Mouse (Mus musculus) heart, adult 2 months (tissue): ENCODE data around the gene Tjp3. TPM values are rescaled to one million over a fixed set of nuclear protein-coding genes. Genes with fewer than 3 reads are reported as not detected.

Experiments used
- DNase-seq, 2 experiments: peaks; one replicate each; pipeline ENCODE4 v3.0.0; 2021
- H3K27ac ChIP-seq: fragments of 200-600 bp; 2 replicates; pipeline ENCODE4 v1.8.1; 2022
- H3K27me3 ChIP-seq: fragments of 200-500 bp; 2 replicates; pipeline ENCODE4 v1.6.1; 2012; ENCODE audit warnings: mild to moderate bottlenecking, low read length, inconsistent platforms, mixed read lengths; ENCODE audit not compliant: control insufficient read depth, insufficient read depth
- H3K36me3 ChIP-seq: fragments of 200-500 bp; 2 replicates; pipeline ENCODE4 v1.6.1; 2012; ENCODE audit warnings: low read length, inconsistent platforms; ENCODE audit not compliant: control insufficient read depth, insufficient read depth
- H3K4me1 ChIP-seq: fragments of 200-500 bp; 2 replicates; pipeline ENCODE4 v1.6.1; 2011; ENCODE audit warnings: low read length; ENCODE audit not compliant: control insufficient read depth, insufficient read depth
- H3K4me3 ChIP-seq: fragments of 200-600 bp; 2 replicates; pipeline ENCODE4 v1.8.1; 2022
- H3K79me2 ChIP-seq: fragments of 200-500 bp; replicated peaks from 2 replicates; pipeline ENCODE4 v1.6.1; 2012; ENCODE audit warnings: mild to moderate bottlenecking, inconsistent platforms, low read length, moderate library complexity, mixed read lengths; ENCODE audit not compliant: control insufficient read depth, insufficient read depth
- H3K9ac ChIP-seq: fragments of 200-500 bp; 2 replicates; pipeline ENCODE4 v1.6.1; 2012; ENCODE audit warnings: low read depth, mild to moderate bottlenecking, control low read depth, inconsistent platforms, low read length, mixed read lengths
- CTCF ChIP-seq: fragments of 200-600 bp; IDR thresholded peaks from 2 replicates; pipeline ENCODE4 v1.8.1; 2022; ENCODE audit warnings: antibody characterized with exemption, mild to moderate bottlenecking, moderate library complexity
- EP300 ChIP-seq: fragments of 200-500 bp; IDR thresholded peaks from 2 replicates; pipeline ENCODE4 v1.6.1; 2011; ENCODE audit warnings: low read depth, low read length, control low read depth; ENCODE audit not compliant: insufficient read depth
- POLR2A ChIP-seq: fragments of 200-500 bp; IDR thresholded peaks from 2 replicates; pipeline ENCODE4 v1.6.1; 2011; ENCODE audit warnings: mild to moderate bottlenecking, low read depth, low read length, control low read depth; ENCODE audit not compliant: insufficient read depth
- WGBS: fragments of 180-500 bp; shearing (Covaris S2); methylation state at CpG from one replicate; pipeline ENCODE4 v1.1.7; 2018; 5-methylcytosine and 5-hydroxymethylcytosine counted together
- intact Hi-C: fragments of 180-260 bp; cut with DNase I; formaldehyde crosslinking; loops from one replicate; pipeline ENCODE4 v1.15.1; 2025
- polyA plus RNA-seq: library from polyadenylated mRNA; depleted of rRNA; stranded (reverse); fragments of >200 nt; gene quantifications from 2 replicates; pipeline ENCODE4 v1.2.3, GENCODE M21; 2012
- total RNA-seq, 2 experiments: library from RNA; stranded (reverse); gene quantifications; 2 replicates each; pipeline ENCODE4 v1.2.3; 2021

Tjp3 gene
- total and polyA plus RNA-seq, 3 experiments: 0.78 TPM; not detected in 2

DNA sequence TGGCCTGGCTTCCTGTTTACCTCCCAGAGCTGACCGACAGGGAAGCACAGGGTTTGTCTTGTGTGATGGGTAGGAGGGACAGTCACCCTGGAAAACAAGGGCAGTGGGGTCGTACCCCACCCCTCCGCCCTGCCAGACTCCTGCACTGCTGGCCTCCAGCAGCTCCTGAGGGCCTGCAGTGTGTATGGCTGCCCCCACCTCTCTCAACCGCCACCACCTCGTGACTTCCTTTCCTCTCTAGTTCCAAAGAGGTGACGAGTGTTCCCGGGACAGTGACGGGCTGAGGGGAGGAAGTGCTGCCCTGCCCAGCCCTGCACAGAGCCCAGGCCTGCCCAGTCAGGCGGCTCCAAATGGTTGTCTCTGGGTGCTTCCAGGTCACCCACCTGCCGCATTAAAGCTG, 6.5 kb upstream of the Tjp3 start:
- intact Hi-C loops: no loop called here
- H3K4me3 ChIP-seq: peak overlapping the region; percentile 35

DNA sequence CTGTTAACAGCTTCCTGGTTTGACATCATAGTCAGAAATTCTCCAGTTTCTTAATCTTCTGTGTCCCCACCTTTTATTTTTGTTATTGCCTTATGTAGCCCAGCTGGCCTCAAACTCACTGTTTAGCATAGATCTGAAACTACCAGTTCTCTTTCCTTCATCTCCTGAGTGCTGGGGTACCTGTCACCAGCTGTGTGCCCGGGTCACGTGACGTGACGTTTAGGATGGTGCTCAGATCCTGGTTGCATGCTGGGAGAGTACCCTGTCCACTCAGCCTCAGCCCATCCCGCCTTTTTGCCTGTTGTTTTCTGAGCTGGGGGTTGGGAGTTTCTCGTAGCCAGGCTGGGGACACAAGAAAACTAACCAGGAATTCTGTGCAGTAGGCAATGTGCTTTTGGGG, 5.9 kb upstream of the Tjp3 start:
- Histone ChIP-seq H3K4me1 (peaks cover 55% of the 10 kb centered on the region), H3K9ac (peak overlapping the region; percentile 75), H3K36me3 (no peaks in the 10 kb centered on the region), H3K79me2 (peaks cover 18% of the 10 kb centered on the region), H3K27me3 (no peaks in the 10 kb centered on the region), H3K4me3 (peak overlapping the region; percentile 35; the same call in 1 of the 2 replicates), H3K27ac (peak overlapping the region; percentile 85)
- TF ChIP-seq POLR2A (no peak), EP300 (no peak), CTCF (no peak)
- intact Hi-C loops: no loop called here
- 61% methylated on average over 6 of the region's 6 CpGs for WGBS
- DNase-seq: peak in 1 of 2 experiments; percentile 42

More for the DNA sequence above, 6.5 kb upstream of the Tjp3 start:
- Histone ChIP-seq H3K36me3 (no peaks in the 10 kb centered on the region), H3K27me3 (no peaks in the 10 kb centered on the region), H3K27ac (peak overlapping the region; percentile 85), H3K4me1 (peaks cover 59% of the 10 kb centered on the region), H3K79me2 (peaks cover 19% of the 10 kb centered on the region), H3K9ac (peak overlapping the region; percentile 75)
- peak; percentile 74 for TF ChIP-seq POLR2A
- 0 out of 2 replicates have a peak, but pooled peaks have one; percentile 43 for TF ChIP-seq EP300
- TF ChIP-seq CTCF: no peak
- 17% methylated on average over 10 of the region's 10 CpGs for WGBS
- peak; percentile 76 to 86 for DNase-seq

DNA sequence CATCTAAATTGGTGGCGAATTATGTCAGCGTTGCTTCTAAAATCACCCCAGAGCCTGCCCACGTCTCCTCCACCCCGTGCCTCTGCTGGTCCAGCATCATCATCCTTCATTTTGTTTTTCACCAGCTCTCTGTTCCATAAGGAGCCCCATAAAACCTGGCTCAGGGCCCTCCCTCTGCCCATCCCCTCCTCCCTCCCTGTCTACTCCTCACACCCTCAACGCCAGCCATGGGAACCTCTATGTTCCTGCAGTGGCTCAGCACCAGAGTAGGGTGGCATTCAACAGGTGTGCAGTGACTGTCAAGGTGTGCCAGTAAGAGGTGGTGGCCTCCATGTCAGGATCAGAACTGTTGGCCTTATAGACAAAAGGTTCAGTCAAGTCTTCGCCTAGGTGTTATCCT, 3.8 kb upstream of the Tjp3 start:
- H3K9ac ChIP-seq: no peak overlapping the region
- H3K4me3 ChIP-seq: peak overlapping the region; percentile 98; the same call in 1 of the 2 replicates
- TF ChIP-seq EP300 (no peak), POLR2A (no peak), CTCF (no peak)
- H3K27me3 ChIP-seq: no peaks in the 10 kb centered on the region
- WGBS: 81% methylated on average over 6 of the region's 6 CpGs
- DNase-seq: no peak
- H3K36me3 ChIP-seq: no peaks in the 10 kb centered on the region
- H3K27ac ChIP-seq: peak overlapping the region; percentile 56; the same call in 1 of the 2 replicates
- peaks cover 45% of the 10 kb centered on the region for H3K4me1 ChIP-seq
- peaks cover 14% of the 10 kb centered on the region for H3K79me2 ChIP-seq
- intact Hi-C loops: no loop called here

GRCm38 (mm10) chr10:81294442-81294841, 3.1 kb upstream of the Tjp3 start:
- H3K79me2 ChIP-seq: peaks cover 14% of the 10 kb centered on the region
- peak overlapping the region; percentile 98 for H3K9ac ChIP-seq
- peak overlapping the region; percentile 96 for H3K27ac ChIP-seq
- TF ChIP-seq EP300 (no peak), POLR2A (no peak), CTCF (no peak)
- H3K36me3 ChIP-seq: no peaks in the 10 kb centered on the region
- peaks cover 38% of the 10 kb centered on the region for H3K4me1 ChIP-seq
- intact Hi-C loops: no loop called here
- DNase-seq: no peak
- H3K4me3 ChIP-seq: peak overlapping the region; percentile 98
- no peaks in the 10 kb centered on the region for H3K27me3 ChIP-seq
- 34% methylated on average over 8 of the region's 8 CpGs for WGBS

DNA sequence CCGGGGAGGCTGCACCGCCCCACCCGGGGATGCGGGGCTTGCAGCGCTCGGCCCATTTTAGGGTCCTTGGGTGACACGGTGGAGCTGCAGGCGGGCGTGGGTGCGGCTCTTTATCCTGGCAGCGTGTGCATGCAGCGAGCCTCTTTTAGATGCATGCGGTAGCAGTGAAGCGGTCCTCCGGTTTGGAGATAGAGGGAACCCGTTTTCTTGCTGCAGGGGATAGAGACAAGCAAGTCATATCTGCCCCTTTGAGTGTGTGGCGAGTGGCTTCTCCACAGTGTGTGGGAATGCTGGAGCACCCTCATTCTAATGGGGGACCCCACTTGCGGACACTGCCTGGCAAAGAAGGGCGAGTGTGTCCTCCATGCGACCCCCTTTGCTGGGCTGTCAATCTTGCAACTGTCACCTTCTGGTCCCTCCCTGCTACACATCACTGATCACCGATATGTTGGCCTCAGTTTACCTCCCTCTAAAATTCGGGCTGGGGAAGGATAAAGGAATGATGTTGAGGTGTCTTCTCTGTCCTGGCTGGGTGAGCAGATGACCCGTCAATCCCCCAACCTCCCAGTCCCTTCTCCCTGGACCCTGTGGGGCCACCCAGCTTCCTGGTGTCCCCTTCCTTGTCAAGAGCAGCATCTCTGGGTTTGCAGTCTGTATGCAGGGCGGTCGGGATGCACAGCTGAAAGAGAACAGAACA, 2.1 kb upstream of the Tjp3 start:
- peak overlapping the region; percentile 96 for H3K27ac ChIP-seq
- H3K9ac ChIP-seq: peak overlapping the region; percentile 98
- no peaks in the 10 kb centered on the region for H3K36me3 ChIP-seq
- H3K27me3 ChIP-seq: no peaks in the 10 kb centered on the region
- peaks cover 14% of the 10 kb centered on the region for H3K79me2 ChIP-seq
- no peak for DNase-seq
- H3K4me1 ChIP-seq: peaks cover 29% of the 10 kb centered on the region
- WGBS: 3% methylated on average over 25 of the region's 25 CpGs
- TF ChIP-seq CTCF: no peak
- no peak for TF ChIP-seq EP300
- TF ChIP-seq POLR2A: no peak
- peak overlapping the region; percentile 98 for H3K4me3 ChIP-seq
- intact Hi-C loops: loop anchor here (2.0 kb wide), 1 partner anchor 25 kb away; no protein-coding TSS in a partner anchor

DNA sequence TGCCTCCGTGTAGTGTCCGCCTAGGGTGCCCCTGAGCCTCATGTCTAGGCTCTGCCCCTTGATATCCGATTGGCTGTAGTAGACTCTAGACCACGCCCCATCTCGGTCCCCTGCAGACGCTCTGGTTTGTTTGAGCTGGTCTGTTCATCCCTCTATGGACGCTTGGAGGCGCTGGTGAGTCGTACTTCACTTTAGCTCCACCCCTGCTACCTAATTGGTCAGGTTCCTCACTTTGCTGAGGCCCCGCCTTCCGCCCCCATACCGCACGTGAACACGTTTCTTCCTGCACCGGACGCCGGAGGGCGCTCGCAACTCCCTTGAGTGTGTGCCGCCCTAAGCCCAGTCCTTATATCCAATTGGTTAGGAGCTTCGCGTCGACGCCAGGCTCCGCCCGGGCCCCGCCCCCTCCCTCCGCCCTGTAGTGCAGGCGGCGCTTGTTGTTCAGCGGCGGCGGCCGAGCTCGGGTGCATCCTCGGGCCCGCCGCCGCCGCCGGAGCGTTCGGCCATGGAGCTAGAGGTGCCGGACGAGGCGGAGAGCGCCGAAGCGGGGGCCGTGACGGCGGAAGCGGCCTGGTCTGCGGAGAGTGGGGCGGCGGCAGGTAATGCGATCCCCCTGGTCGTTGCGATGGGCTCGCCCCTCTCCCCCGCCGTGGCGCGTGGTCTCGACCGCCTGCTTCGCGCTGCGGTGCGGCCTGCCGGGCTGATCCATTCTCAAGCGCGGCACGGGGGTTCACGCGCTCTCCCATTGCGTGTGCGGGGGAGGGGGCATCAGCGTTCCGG, 1.4 kb upstream of the Tjp3 start, which contains the start of gene Pip5k1c:
Gene Pip5k1c (plus strand): TSS at position 410 of the 780 bp plus-strand sequence.
- intact Hi-C loops: loop anchor here (2.0 kb wide), 1 partner anchor 26 kb away; no protein-coding TSS in a partner anchor
- under 1% methylated on average over 77 of the region's 80 CpGs for WGBS
- DNase-seq: peak; percentile 97 to 100
- Histone ChIP-seq H3K79me2 (peaks cover 10% of the 10 kb centered on the region), H3K27ac (peak within 1 kb of the TSS; percentile 96), H3K27me3 (no peaks in the 10 kb centered on the region), H3K4me1 (peaks cover 24% of the 10 kb centered on the region), H3K36me3 (no peaks in the 10 kb centered on the region), H3K9ac (peak within 1 kb of the TSS; percentile 98), H3K4me3 (peak within 1 kb of the TSS; percentile 98)
- TF ChIP-seq EP300: peak; percentile 86
- peak; percentile 62 for TF ChIP-seq POLR2A
- TF ChIP-seq CTCF: peak; percentile 92
